Comparison of ENCODE assay signal across 20 mouse cellular contexts in the genomic region with DNA sequence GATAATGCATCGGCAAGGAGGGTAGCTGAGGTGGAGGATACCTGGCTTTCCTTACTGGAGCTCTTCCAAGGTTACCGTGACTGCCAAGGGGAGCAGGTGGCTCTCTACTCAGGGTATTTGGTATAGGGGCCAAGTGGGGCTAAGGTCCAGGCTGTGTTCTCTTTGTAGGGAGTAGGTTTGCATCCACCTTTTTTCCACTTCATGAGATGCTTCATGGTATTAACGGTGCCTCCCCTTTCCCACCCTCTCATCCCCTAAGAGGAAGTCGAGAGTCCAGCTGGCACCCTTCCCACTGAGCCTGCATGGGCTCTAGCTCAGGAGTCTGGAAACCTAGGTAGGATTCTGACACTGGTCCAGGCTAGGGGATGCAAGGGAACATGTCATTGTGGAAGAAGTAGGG. TPM values are rescaled to one million over a fixed set of nuclear protein-coding genes. Genes with fewer than 3 reads are reported as not detected.
DNase-seq lines count a peak whose midpoint lies in the region.
"Had no signal": no experiment of that assay in that cellular context is flagged by ENCODE, and none has a peak within 500 bp of the region (broad histone marks: within the 10 kb centered on the region; RNA-seq: fewer than 3 reads in every experiment).

No protein-coding gene starts in this region.

- DNase-seq in heart, adult 11 months: peak; percentile 70
- DNase-seq in heart, postnatal 25 days (ENCODE audit: low spot score): no peak
- DNase-seq in brain, adult 2 months (ENCODE audit: low read depth, low spot score): peak; percentile 93
- DNase-seq in cerebellum, adult 18-20 months: peak; percentile 84 to 86
- peak; percentile 99 for DNase-seq in cerebellum, postnatal 14 days
- DNase-seq in ovary, adult 18-20 months (ENCODE audit: low spot score): no peak
- no peak for DNase-seq in thymus, postnatal 14 days
- DNase-seq: adrenal gland, postnatal 36 days; gastrocnemius, postnatal 10 days; heart, adult 18-20 months; heart, postnatal 36 days; kidney, adult 11 months; layer of hippocampus, adult 9-11 months; lung, postnatal 36 days; right cerebral cortex, postnatal 25 days; spleen, adult 18-20 months; thymus, postnatal 36 days had no signal

- intact Hi-C loops in heart, postnatal 25 days (cut with DNase I): no loop called here

RNA-seq across cellular contexts. Expression of a gene that starts 30.8 kb away (rescaled TPM):
- total RNA-seq in heart, postnatal 25 days (2021): under 1 TPM; 0.42 to 0.56 TPM
- total RNA-seq: common myeloid progenitor, adult 5-6 weeks; left cerebral cortex, adult 18-20 months; left cerebral cortex, postnatal 25 days had no signal

RNA-seq across cellular contexts. Expression of a gene that starts 57.7 kb away (rescaled TPM):
- total RNA-seq in heart, postnatal 25 days (2021): 10 to 100 TPM; 48.8 to 49.2 TPM

Comparison
In these comparisons a context has a peak if more than half of its experiments do, and no peak if none do; other contexts are left out.
1. DNase-seq: peak in heart, adult 11 months (single experiment), brain, adult 2 months (single experiment), cerebellum, adult 18-20 months (2 of 2) and cerebellum, postnatal 14 days (2 of 2); none in heart, postnatal 25 days (single experiment), ovary, adult 18-20 months (single experiment) and thymus, postnatal 14 days (single experiment).